Mouse (Mus musculus): Measurements from ENCODE around the gene Polr3g. TPM values are rescaled to one million over a fixed set of nuclear protein-coding genes. Genes with fewer than 3 reads are reported as not detected.
"Not testable (repeated sequence)": the region's sequence is repeated elsewhere in the genome, so short reads cannot be mapped to it uniquely, and the experiment has no call there.

Polr3g gene
- polyA plus RNA-seq, 1 experiment = not detected

DNA sequence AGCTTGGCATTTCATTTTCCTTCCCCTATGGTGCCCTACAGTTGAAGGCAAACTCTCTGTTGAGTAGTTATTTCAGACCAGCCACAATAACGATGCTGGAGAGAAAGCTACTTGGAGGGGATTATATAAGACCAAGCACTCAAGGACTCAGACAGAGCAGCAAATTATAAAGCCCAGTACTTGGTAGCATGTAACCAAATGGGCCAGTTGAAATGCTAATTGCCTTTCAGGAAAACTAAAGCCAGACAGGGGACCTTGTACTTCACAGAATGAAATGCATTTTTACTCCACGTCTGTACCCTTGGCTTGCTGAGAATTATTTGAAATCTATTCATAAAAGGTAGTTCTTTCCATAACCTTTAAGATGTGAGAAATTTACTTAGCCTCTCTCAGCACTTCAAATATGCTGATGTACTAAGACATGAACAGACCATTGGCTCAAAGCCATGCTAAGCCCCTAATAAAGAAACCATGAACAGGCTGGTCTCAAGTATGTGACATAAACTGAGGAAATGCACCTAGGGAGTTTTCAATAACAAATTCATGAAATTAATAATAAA is 82.1 kb downstream of the Polr3g start:
- TF ChIP-seq CTCF (IDR thresholded peaks at IDR 0.05; ENCODE audit: insufficient read depth, low read depth, low read length) = no peak
- TF ChIP-seq POLR2A (IDR thresholded peaks at IDR 0.05; ENCODE audit: insufficient read depth, low read depth, low read length) = no peak
- peaks cover 7% of the 10 kb centered on the region for H3K4me1 ChIP-seq (ENCODE audit: control insufficient read depth, insufficient read depth, low read length)
- no peak overlapping the region for H3K27ac ChIP-seq (ENCODE audit: insufficient read depth, low read depth, low read length)
- no peak overlapping the region for H3K4me3 ChIP-seq (ENCODE audit: insufficient read depth, low read depth, low read length)
- WGBS = 53% methylated on average over 2 of the region's 2 CpGs

DNA sequence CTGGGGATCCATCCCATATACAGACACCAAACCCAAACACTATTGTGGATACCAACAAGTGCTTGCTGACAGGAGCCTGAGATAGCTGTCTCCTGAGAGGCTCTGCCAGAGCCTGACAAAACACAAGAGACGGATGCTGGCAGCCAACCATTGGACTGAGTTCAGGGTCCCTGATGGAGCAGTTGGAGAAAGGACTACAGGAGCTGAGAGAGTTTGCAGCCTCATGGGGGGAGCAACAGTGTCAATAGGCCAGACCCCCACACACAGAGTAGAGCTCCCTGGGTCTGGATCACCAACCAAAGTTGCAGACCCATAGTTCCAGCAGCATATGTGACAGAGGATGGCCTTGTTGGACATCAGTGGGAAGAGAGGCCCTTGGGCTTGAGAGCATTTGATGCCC is 83.0 kb downstream of the Polr3g start:
- H3K4me1 ChIP-seq (ENCODE audit: control insufficient read depth, insufficient read depth, low read length); H3K4me3 ChIP-seq (ENCODE audit: insufficient read depth, low read depth, low read length); H3K27ac ChIP-seq (ENCODE audit: insufficient read depth, low read depth, low read length): not testable (repeated sequence)
- WGBS = 62% methylated on average over 1 of the region's 1 CpGs

Other genes with a start within 250 kb of the Polr3g start
- not detected in 2 replicates for gene Adgrv1, start 77.9 kb downstream of the Polr3g start, polyA plus RNA-seq (2012; ENCODE audit: insufficient read depth, insufficient read length, low replicate concordance, missing spikeins)
- gene Lysmd3, start 53.4 kb downstream of the Polr3g start, polyA plus RNA-seq (2012; ENCODE audit: insufficient read depth, insufficient read length, low replicate concordance, missing spikeins) = not detected in 2 replicates
- gene Mblac2, start 328 bp upstream of the Polr3g start, polyA plus RNA-seq (2012; ENCODE audit: insufficient read depth, insufficient read length, low replicate concordance, missing spikeins) = not detected in 2 replicates
- gene Cetn3, start 72.1 kb upstream of the Polr3g start, polyA plus RNA-seq (2012; ENCODE audit: insufficient read depth, insufficient read length, low replicate concordance, missing spikeins) = not detected in 2 replicates